In the genomic region with DNA sequence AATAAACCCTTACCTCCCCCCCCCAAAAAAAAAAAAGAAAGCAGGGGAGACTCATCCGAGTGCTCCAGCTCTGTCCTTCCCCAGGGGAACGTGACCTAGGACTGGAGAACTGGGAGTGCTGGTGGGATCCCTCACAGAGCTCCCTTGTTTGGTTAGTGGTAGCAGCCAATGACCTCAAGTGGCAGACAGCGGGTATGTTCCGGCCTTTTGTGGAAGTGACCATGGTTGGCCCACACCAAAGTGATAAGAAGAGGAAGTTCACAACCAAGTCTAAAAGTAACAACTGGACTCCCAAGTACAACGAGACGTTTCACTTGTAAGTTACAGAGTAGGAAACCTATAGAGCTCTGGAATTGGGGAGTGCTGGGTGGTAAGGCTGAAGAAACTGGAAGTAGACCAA, we compare ENCODE assay signal across 22 mouse cellular contexts. TPM values are rescaled to one million over a fixed set of nuclear protein-coding genes. Genes with fewer than 3 reads are reported as not detected.
A peak's percentile ranks its signal among the peaks of the same experiment; 100 is the strongest.
DNase-seq lines count a peak whose midpoint lies in the region; ATAC-seq and TF ChIP-seq lines count a peak whose summit lies in the region.
"Had no signal": no experiment of that assay in that cellular context is flagged by ENCODE, and none has a peak within 500 bp of the region (broad histone marks: within the 10 kb centered on the region; RNA-seq: fewer than 3 reads in every experiment).

No protein-coding gene starts in this region.

- peak overlapping the region; percentile 50 for H3K27ac ChIP-seq in bone marrow macrophage, adult 2 months (ENCODE audit: insufficient read depth, low read depth, low read length)
- H3K27ac ChIP-seq: forebrain, embryonic 10.5 days; heart, embryonic 10.5 days; kidney, embryonic 15.5 days; limb, embryonic 15.5 days; midbrain, embryonic 15.5 days had no signal

- intact Hi-C loops in heart, postnatal 14 days (cut with DNase I) = no loop called here

- no peak overlapping the region for H3K4me3 ChIP-seq in bone marrow macrophage, adult 2 months (ENCODE audit: insufficient read depth, low read length)
- H3K4me3 ChIP-seq: forebrain, embryonic 10.5 days; heart, embryonic 10.5 days; kidney, embryonic 15.5 days; limb, embryonic 15.5 days; midbrain, embryonic 15.5 days had no signal

- H3K4me1 ChIP-seq in bone marrow macrophage, adult 2 months (ENCODE audit: control insufficient read depth, insufficient read depth, low read length) = peaks cover 19% of the 10 kb centered on the region

- peak; percentile 17 for DNase-seq in heart, adult 8-10 months (ENCODE audit: low spot score)
- no peak for DNase-seq in heart, postnatal 14 days
- peak; percentile 7 to 8 for DNase-seq in lung, adult 18-20 months
- DNase-seq in lung, postnatal 14 days = no peak
- DNase-seq in cerebellum, adult 8-10 months = no peak
- DNase-seq: adrenal gland, adult 2 months; cerebellum, adult 11-12 months; cerebellum, postnatal 14 days; gastrocnemius, postnatal 25 days; kidney, postnatal 36 days; left cerebral cortex, postnatal 4 days; lung, embryonic 14.5 days; thymus, postnatal 14 days had no signal

- no peak for TF ChIP-seq POLR2A in bone marrow macrophage, adult 2 months (IDR thresholded peaks at IDR 0.05; ENCODE audit: borderline replicate concordance, low read depth, low read length)

- no peak for TF ChIP-seq CTCF in bone marrow macrophage, adult 2 months (IDR thresholded peaks at IDR 0.05; ENCODE audit: low read depth, low read length)

- peak; percentile 44 for ATAC-seq in megakaryocyte progenitor cell, adult 5-6 weeks (replicated peaks; ENCODE audit: poor library complexity)
- ATAC-seq: intestine, postnatal 0 days; midbrain, embryonic 15.5 days; Patski had no signal

RNA-seq across cellular contexts. Expression of a gene that starts 4.1 kb away (rescaled TPM):
- total RNA-seq in heart, adult 8-10 months (2022) = under 1 TPM in 1 of 4 experiments, not detected in 3; 0.09 TPM
- total RNA-seq in heart, postnatal 14 days (2021) = under 1 TPM in 1 of 2 experiments, not detected in 1; 0.10 TPM
- not detected in 2 replicates for polyA plus RNA-seq in bone marrow macrophage, adult 2 months (2012; ENCODE audit: insufficient read depth, insufficient read length, missing spikeins)
- total RNA-seq in megakaryocyte progenitor cell, adult 5-6 weeks (2015) = 0.15 TPM in 1 of 2 replicates, not detected in the other
- total RNA-seq in megakaryocyte progenitor cell, adult 5-6 weeks (2017) = 0.04 and 1.0 TPM in 2 replicates
- total RNA-seq: gastrocnemius, postnatal 25 days had no signal

Comparison
In these comparisons a context has a peak if more than half of its experiments do, and no peak if none do; other contexts are left out.
1. DNase-seq: peak in heart, adult 8-10 months (single experiment) and lung, adult 18-20 months (2 of 2); none in heart, postnatal 14 days (0 of 2), lung, postnatal 14 days (single experiment) and cerebellum, adult 8-10 months (single experiment).